Mouse (Mus musculus) thymus, postnatal 10 days (tissue): ENCODE measurements at regions not wholly inside any gene's neighbourhood (a gene's known extent, or its start where the extent isn't known, plus 50 kb on each side); places are given as distances from the start of the nearest gene placed in this dataset.

ENCODE experiments used
- DNase-seq, 2 experiments: peaks; one replicate each; pipeline ENCODE4 v3.0.0; 2021; ENCODE audit warnings: low spot score in 2 of 2

- no peak for DNase-seq
These were observed 467.2 kb upstream of the Mgmt start for GRCm38 (mm10) chr7:136427164-136427563.

- no peak for DNase-seq
These were observed 464.1 kb upstream of the Mgmt start for GRCm38 (mm10) chr7:136430085-136431011.

DNA sequence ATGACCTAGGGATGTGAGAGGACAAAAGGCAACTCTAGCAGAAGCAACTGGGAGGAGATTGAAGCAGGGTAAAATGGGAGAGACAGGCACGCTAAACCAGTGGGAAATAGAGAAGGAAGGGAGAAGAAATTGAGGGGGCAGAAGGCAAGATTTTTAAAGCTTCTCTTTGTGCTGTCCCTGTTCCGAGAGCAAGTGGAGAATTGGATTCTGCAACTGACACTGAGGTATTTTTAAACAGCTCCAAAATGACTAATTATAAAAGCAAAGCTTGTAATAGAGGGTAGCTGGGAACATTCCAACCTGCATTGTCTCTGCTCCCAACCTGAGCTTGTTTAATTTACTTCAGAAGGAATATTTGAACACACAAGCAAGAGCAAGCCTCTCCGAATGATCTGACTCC lies 460.7 kb upstream of the Mgmt start:
- no peak for DNase-seq

GRCm38 (mm10) chr7:136434510-136434909 lies 459.9 kb upstream of the Mgmt start:
- no peak for DNase-seq

DNA sequence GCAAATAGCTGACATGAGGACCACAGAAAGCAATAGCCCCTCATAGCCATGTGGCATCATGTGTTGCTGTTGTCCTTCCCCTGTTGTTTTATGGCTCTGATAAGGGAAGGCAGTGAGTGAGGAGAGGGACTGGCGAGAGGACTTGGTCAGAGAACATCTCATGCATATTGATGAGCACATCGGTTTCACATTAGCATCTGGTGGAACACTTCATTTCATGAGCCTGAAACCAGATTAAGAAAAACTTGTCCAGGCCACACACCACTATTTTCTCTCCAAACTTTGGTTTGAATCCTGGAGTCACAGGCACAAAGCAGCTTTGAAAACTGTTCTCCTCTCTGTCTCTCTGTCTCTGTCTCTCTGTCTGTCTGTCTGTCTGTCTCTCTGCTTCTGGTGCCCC lies 451.0 kb upstream of the Mgmt start:
- DNase-seq = no peak

- no peak for DNase-seq
These were observed 449.3 kb upstream of the Mgmt start for GRCm38 (mm10) chr7:136445091-136445490.

GRCm38 (mm10) chr7:136449286-136449685 lies 445.1 kb upstream of the Mgmt start:
- DNase-seq = no peak

DNA sequence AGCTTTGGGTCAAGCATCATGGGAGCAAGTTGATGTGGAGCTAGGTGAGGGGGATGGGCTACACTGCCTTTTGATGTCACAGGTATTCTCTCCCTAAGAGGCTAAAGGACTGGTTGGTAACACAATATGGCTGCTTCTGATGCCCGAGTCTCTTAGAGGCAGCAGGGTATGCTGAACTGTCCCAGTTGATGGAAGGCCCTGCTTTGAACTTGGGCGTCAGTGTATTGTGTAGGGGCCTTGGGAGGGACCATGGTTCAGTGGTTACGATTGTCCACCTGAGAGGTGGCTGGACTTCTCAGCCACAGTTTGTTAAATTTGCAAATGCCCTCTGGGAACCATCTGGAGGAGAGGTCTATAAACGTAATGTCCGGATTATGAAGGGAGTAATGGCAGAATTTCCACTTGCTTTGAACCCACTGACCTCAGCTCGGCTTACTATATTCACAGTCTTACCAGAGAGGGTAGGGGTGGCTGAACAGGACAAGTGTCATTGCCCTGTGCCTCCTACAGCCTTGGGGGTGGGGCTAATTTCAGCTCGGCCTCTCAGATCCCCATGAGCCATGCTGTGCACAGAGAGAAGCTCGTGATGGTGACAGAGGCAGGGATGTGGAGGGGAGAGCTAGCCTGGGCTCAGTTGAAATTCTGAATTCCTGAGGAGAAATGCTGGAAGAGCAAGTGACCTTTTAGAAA lies 442.6 kb upstream of the Mgmt start:
- no peak for DNase-seq

DNA sequence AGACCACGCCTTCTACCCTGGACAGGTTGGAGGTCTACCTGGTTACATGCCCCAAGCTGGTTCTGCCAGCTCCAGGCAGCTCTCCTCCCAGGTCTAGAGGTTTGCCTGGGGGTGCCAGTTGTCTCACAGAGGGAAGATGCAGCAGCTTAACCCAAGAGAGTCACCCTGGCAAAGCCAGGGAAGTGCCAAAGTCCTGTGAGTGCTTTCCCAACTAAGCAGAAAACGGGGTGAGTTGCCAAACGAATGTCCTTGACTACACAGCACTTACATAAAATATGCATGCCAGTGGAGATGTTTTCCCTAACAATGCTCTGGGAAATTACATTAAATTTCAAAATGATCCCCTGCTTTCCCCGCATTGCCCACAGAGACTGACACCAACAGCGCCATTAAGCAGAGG lies 441.9 kb upstream of the Mgmt start:
- no peak for DNase-seq

GRCm38 (mm10) chr7:136457171-136457570 lies 437.2 kb upstream of the Mgmt start:
- DNase-seq = no peak

DNA sequence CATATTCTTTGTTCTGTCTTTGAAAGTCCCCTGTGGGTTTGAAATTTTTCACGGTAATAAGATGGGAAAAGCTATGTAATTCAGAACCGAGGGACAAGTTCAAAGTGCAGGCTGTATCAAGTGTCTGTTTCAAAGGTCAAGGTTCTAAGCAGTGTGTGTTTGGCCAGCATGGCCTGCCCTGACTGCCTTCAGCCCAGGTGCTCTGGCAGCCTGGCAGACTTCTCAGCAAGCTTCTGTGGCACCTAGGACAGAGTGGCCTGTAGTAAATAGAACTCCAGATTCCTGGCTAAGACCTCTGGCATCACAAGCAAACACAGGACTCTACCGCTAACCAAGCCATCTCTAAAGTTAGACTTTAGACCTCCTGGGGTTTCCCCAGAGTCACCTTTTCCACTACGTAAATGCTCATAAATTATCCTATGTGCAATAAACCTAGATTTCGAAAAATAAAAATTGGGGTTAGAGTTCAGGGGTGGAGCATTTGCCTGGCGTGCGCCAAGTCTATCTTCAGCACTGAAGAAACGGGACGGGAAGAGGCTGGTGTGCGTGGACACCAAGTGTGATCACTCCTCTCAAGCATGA lies 436.5 kb upstream of the Mgmt start:
- DNase-seq = no peak

- no peak for DNase-seq
These were observed 417.3 kb upstream of the Mgmt start for GRCm38 (mm10) chr7:136477135-136477534.

GRCm38 (mm10) chr7:136480641-136481202 lies 413.7 kb upstream of the Mgmt start:
- no peak for DNase-seq

DNA sequence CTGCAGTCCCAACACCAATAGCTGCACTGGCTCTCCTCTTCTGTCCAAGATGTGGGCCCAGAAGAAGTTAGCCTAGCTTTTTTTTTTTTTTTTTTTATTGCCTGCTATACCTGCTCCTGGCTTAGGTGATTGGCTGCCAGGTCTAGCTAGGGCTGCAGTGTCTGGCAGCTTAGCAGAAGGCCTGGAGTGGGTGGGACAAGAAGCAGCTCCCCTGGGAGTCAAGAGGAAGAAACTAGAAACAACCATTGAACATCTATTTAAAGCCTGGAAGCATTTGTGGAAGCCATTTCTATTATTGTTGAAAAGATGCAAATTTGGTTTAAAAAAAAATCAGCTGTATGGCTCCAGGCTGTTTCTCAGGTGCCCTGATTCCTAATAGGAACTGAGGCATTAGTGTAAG lies 411.2 kb upstream of the Mgmt start:
- DNase-seq = no peak

DNA sequence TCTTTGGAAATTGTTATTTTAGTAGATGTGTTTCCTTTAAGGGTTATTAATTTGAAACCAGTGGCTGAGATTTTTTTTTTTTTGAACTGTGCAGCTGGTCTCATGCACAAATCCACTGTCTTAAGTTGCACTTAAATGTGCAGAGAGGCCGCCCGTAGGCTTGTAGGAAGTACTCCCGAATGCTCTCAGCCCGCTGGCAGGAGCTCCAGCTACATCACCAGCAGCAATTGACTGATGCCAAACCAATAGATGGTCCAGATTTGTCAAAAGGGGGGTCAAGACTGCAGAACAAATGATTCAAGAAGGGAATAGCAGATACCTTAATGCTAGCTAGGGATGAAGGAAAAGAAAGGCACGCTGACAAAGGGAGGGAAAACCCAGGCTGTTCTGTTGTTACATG lies 406.9 kb upstream of the Mgmt start:
- DNase-seq = no peak

DNA sequence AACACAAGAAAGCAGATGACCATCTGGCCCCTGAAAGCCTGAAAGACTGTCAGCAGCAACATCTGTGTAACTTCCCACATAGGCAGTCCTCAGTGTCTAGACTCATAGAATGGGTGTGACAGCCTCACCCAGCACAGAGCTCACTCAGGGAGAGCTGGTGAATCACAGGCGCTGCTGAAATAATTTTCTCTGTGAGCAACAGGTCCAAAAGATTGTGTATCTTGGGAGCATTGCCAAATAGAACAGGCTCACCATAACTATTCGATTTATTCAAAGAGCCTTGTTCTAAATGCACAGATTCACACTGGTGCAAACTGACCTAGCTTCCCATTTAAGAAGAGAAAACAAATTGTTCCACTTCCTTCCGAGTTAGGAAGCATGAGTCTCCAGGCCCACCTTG lies 399.6 kb upstream of the Mgmt start:
- DNase-seq = no peak

DNA sequence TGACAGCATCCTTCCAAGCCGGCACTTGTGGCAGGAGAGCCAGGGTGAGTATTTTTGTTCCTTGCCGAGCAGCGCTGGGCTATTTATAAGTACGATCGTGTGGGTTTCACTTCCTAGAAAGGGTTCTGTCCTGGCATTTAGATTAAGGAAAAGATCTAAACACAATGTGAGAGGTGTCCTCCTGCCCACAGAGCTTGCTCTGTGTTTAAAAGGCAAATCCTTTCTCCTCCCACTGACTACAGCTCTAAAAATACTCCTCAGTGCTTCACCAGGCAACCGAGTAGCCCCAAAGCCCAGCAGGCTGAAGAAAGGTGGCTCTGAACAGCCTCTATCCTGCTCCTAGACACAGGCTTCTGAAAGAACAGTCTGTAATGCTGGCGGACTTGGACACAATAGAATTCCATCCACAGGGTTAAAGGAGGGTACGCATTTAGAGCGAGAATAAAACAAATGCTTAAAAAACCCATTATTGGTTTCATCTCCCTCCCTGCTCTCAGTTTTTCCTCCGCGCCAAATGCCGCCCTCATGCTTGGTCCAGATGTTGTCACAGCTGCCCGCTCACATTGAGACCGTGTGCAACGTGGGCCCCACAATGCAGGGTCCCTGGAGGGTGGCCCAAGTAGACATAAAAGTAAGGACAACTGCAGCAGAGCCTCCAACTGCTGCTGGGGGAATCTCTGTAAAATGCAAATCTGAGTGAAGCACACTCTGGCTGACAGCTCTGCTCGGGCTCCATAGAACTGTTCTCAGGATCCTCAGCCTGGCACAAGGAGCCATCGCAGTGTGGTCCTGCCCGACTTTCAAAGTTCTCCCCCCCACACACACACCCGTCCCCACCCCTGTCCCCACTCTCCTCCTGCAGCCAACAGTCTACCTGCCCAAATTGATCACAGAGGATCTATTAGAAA lies 397.8 kb upstream of the Mgmt start:
- DNase-seq = no peak

GRCm38 (mm10) chr7:136500059-136500458 lies 394.4 kb upstream of the Mgmt start:
- no peak for DNase-seq

GRCm38 (mm10) chr7:136501094-136501493 lies 393.3 kb upstream of the Mgmt start:
- no peak for DNase-seq

- no peak for DNase-seq
These were observed 392.3 kb upstream of the Mgmt start for GRCm38 (mm10) chr7:136501855-136502847.
